Mouse (Mus musculus) ES-E14 (cell line): ENCODE data around the gene Znrf4.

Experiments used
- CHD2 ChIP-seq: IDR thresholded peaks from 2 replicates; pipeline ENCODE4 v1.6.1; 2014; ENCODE audit warnings: mild to moderate bottlenecking, low read depth, low read length, inconsistent platforms
- MAFK ChIP-seq: IDR thresholded peaks from 2 replicates; pipeline ENCODE4 v1.6.1; 2014; ENCODE audit warnings: mild to moderate bottlenecking, low read depth, low read length, inconsistent platforms; ENCODE audit not compliant: insufficient read depth
- ZNF384 ChIP-seq: IDR thresholded peaks from 2 replicates; pipeline ENCODE4 v1.6.1; 2012; ENCODE audit warnings: low read depth, low read length, inconsistent platforms

- TF ChIP-seq MAFK: no peak
- TF ChIP-seq CHD2: no peak
- no peak for TF ChIP-seq ZNF384
Observed at GRCm38 (mm10) chr17:56545945-56546344, 33.7 kb upstream of the Znrf4 start.
